Mouse (Mus musculus): Measurements from ENCODE around the gene Dnah5.

The Dnah5 gene

GRCm38 (mm10) chr15:28203111-28204075 lies at the start of gene Dnah5:
Dnah5 (plus strand) TSS chr15:28203752.
- no peak for TF ChIP-seq GATA4 (IDR thresholded peaks at IDR 0.05; ENCODE audit: insufficient replicate concordance, low read length)

- TF ChIP-seq GATA4 (IDR thresholded peaks at IDR 0.05; ENCODE audit: insufficient replicate concordance, low read length), result no peak
These were observed 48.6 kb upstream of the Dnah5 start for GRCm38 (mm10) chr15:28154822-28155501.

- peak; percentile 55; the same call in 1 of the 2 replicates for TF ChIP-seq GATA4 (IDR thresholded peaks at IDR 0.05; ENCODE audit: insufficient replicate concordance, low read length)
These were observed 44.6 kb upstream of the Dnah5 start for GRCm38 (mm10) chr15:28158771-28159489.

GRCm38 (mm10) chr15:28162291-28162690 lies 41.3 kb upstream of the Dnah5 start:
- TF ChIP-seq GATA4 (IDR thresholded peaks at IDR 0.05; ENCODE audit: insufficient replicate concordance, low read length), result no peak

GRCm38 (mm10) chr15:28165234-28165633 lies 38.3 kb upstream of the Dnah5 start:
- no peak for TF ChIP-seq GATA4 (IDR thresholded peaks at IDR 0.05; ENCODE audit: insufficient replicate concordance, low read length)

GRCm38 (mm10) chr15:28166090-28166489 lies 37.5 kb upstream of the Dnah5 start:
- TF ChIP-seq GATA4 (IDR thresholded peaks at IDR 0.05; ENCODE audit: insufficient replicate concordance, low read length), result no peak

GRCm38 (mm10) chr15:28178951-28179350 lies 24.6 kb upstream of the Dnah5 start:
- no peak for TF ChIP-seq GATA4 (IDR thresholded peaks at IDR 0.05; ENCODE audit: insufficient replicate concordance, low read length)

GRCm38 (mm10) chr15:28179556-28179955 lies 24.0 kb upstream of the Dnah5 start:
- TF ChIP-seq GATA4 (IDR thresholded peaks at IDR 0.05; ENCODE audit: insufficient replicate concordance, low read length), result no peak

GRCm38 (mm10) chr15:28181862-28182261 lies 21.7 kb upstream of the Dnah5 start:
- no peak for TF ChIP-seq GATA4 (IDR thresholded peaks at IDR 0.05; ENCODE audit: insufficient replicate concordance, low read length)

- TF ChIP-seq GATA4 (IDR thresholded peaks at IDR 0.05; ENCODE audit: insufficient replicate concordance, low read length), result no peak
These were observed 21.0 kb upstream of the Dnah5 start for GRCm38 (mm10) chr15:28182567-28182966.

- TF ChIP-seq GATA4 (IDR thresholded peaks at IDR 0.05; ENCODE audit: insufficient replicate concordance, low read length), result no peak
These were observed 15.8 kb upstream of the Dnah5 start for GRCm38 (mm10) chr15:28187472-28188360.

- TF ChIP-seq GATA4 (IDR thresholded peaks at IDR 0.05; ENCODE audit: insufficient replicate concordance, low read length), result no peak
These were observed 15.1 kb upstream of the Dnah5 start for GRCm38 (mm10) chr15:28188361-28189011.

GRCm38 (mm10) chr15:28189668-28190067 lies 13.9 kb upstream of the Dnah5 start:
- no peak for TF ChIP-seq GATA4 (IDR thresholded peaks at IDR 0.05; ENCODE audit: insufficient replicate concordance, low read length)

GRCm38 (mm10) chr15:28198609-28199008 lies 4.9 kb upstream of the Dnah5 start:
- TF ChIP-seq GATA4 (IDR thresholded peaks at IDR 0.05; ENCODE audit: insufficient replicate concordance, low read length), result no peak
